Mouse (Mus musculus) CD4-positive naive resting alpha-beta T cell, adult 57 days (primary cell): ENCODE results near the gene Cysltr2. TPM values are rescaled to one million over a fixed set of nuclear protein-coding genes. Genes with fewer than 3 reads are reported as not detected.

Experiments used
- total RNA-seq: library from RNA; stranded (reverse); gene quantifications from one replicate; pipeline ENCODE4 v1.2.4, GENCODE M21; 2023

The Cysltr2 gene
- 2.2 TPM for total RNA-seq

DNA sequence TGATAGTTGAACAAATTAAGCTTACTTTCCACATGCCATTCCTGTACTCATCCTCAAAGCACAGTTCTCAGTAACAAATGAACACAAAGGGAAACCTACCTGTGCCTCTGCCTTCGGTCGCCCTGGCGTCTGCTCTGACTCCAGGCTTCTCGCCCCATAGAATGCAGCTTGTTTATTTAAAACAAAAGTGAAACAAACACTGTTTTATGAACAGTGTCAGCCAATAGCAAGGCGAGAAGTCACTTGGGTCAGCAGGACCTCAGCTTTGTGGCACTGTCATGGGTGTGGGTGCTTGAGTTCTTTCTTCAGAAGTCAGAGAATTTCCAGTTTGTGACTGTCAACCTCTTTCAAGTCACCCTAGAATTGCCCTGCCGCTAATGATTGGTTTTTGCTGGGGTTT, at the start of gene Cysltr2:
Cysltr2 (minus strand) TSS at position 178 of the 400 bp plus-strand sequence.

Other genes starting within 250 kb of the Cysltr2 start
- gene Rcbtb2, start 73.9 kb upstream of the Cysltr2 start, total RNA-seq = 54.0 TPM
- 15.5 TPM for gene Lpar6, start 188.8 kb upstream of the Cysltr2 start, total RNA-seq